Mouse (Mus musculus) left cerebral cortex, postnatal 14 days (tissue): Measurements from ENCODE around the gene Vps39. TPM values are rescaled to one million over a fixed set of nuclear protein-coding genes. Genes with fewer than 3 reads are reported as not detected.
A peak's percentile ranks its signal among the peaks of the same experiment; 100 is the strongest.

Experiments used
- DNase-seq, 2 experiments: peaks; one replicate each; pipeline ENCODE4 v3.0.0; 2021 to 2022; ENCODE audit warnings: low spot score in 2 of 2, mixed read lengths in 1 of 2
- intact Hi-C: fragments of 180-260 bp; cut with DNase I; formaldehyde crosslinking; loops from one replicate; pipeline ENCODE4 v1.15.1; 2025
- long read RNA-seq, 2 experiments: library from polyadenylated mRNA; stranded (forward); transcript quantifications; one replicate each; pipeline ENCODE4 v2.0.0; 2021
- total RNA-seq, 2 experiments: library from RNA; stranded (reverse); gene quantifications; 2 replicates each; pipeline ENCODE4 v1.2.3; 2021

Vps39 gene
- 10 to 100 TPM; 60.6 to 62.8 TPM for total RNA-seq
- long read RNA-seq, experiment 1, full-length matches to known transcripts = 41 of 69 reads
- long read RNA-seq, experiment 1, partial matches to known transcripts = 9 of 69 reads
- long read RNA-seq, experiment 1, other reads (novel, unspliced or antisense) = 19 of 69 reads
- long read RNA-seq, experiment 2, full-length matches to known transcripts = 39 of 67 reads
- long read RNA-seq, experiment 2, partial matches to known transcripts = 5 of 67 reads
- long read RNA-seq, experiment 2, other reads (novel, unspliced or antisense) = 23 of 67 reads

- peak; percentile 85 to 92 for DNase-seq
- intact Hi-C loops = no loop called here
Observed at GRCm38 (mm10) chr2:120352682-120353646, at the start of gene Vps39. Gene Vps39 (minus strand): TSS chr2:120353137.

DNA sequence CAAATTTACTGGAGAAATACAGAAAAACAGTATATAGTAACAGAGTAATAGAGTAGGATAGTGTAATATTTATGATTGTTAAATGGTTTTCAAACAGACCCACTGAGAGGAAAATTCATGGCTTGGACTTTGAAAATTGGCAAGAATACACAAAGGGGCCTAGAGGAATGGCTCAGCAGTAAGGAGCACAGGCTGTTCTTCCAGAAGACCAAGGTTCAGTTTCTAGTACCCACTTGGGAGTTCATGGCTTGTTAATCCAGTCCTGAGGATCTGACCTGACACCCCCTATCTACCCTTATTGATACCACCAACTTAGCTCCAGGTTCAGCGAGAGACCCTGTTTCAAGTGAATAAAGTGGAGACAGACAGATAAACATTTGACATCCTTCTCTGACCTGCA lies 45.0 kb upstream of the Vps39 start:
- DNase-seq = no peak
- intact Hi-C loops = no loop called here

DNA sequence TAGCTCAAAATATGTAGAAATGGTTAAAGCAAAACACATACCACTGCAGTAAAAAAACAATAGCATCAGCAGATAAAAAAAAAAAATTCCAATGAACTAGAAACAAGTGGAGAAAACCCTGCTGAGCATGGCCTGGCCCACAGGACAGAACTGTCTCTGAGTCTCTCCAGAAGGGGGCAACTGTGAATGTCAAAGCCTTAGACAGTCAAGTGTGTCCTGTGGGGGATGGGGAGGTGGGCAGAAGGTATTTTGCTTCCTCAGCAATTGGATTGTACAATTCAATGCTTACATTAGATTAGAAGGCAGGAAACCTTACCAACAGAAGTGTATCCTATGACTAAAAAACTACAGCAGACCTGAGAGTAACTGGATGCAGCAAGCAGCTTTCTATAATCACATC lies 39.5 kb upstream of the Vps39 start:
- intact Hi-C loops = no loop called here
- no peak for DNase-seq

GRCm38 (mm10) chr2:120390934-120391333 lies 38.0 kb upstream of the Vps39 start:
- no peak for DNase-seq
- intact Hi-C loops = no loop called here

DNA sequence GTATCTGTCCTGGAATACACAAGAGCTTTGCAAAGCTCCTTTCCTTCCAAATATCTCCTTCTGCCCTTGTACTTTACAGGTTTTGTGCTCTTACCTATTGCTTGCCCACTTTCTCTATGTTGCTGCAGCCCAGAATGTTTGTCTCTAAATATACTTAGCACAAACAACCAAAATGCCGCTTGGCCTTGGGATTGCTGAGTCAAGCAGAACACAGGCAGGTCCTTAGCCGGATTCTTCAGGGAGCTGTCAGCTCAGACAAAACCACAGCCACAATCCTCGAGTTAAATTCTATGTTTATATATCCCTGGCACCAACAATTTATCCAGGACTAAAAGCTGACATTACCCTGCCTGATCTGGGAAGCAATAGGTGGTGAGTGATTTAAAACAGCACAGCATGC lies 36.4 kb upstream of the Vps39 start:
- no peak for DNase-seq
- intact Hi-C loops = no loop called here

GRCm38 (mm10) chr2:120387291-120387690 lies 34.4 kb upstream of the Vps39 start:
- intact Hi-C loops = no loop called here
- no peak for DNase-seq

- no peak for DNase-seq
- intact Hi-C loops = no loop called here
Observed at GRCm38 (mm10) chr2:120386264-120386663, 33.3 kb upstream of the Vps39 start.

DNA sequence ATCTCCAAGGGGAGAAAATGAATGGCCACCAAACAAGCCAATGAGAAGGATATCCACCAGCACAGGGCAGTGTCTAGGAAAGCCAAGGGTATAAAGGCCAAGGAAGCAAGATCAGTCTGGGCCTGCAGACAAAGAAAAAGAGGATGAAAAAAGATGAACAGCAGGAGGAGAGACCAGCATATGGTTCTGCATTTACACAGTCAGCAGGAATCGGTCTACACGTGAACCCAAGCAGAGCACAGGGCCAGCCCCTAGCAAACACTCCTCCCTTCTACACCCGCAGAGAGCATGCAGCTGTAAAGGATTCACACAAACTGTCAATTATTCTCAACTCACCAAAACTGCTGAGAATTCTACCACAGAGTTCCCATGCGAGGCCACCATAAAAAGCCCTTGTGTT lies 20.9 kb upstream of the Vps39 start:
- DNase-seq = no peak
- intact Hi-C loops = no loop called here

DNA sequence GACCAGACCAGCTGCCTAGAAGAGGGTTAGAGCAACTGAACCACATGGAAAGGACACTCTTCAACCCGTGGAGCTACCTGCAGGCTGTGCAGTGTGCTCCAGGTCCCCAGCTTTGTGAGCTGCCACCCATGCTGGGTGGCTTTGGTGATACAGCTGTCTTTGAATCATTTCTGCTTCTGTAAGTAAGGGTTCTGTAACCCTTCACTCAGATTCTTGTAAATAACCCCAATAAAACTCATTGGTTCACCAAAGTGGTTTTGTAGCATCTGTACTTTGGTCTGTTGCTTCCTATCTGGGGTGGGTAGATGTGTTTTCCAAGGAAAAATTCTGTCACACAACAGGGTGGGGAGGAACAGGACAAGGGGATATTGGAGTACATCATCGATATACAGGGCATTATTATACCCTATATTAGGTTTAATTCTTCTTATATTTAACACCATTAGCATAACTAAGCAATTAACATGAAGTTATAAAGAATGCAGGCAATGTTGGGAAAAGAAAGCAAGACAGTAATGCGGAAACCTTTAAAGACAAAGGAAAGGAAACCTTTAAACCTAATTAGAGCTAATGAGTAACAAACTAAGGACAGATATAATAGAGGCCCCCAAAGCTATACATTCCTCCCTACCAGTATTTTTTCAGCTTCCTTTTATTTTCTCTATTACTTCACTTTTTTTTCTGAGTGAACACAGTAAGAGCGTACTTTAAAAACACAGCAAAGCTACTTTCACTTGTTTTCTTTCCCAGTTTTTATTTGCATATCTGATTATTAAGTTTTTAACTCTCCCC lies 14.7 kb upstream of the Vps39 start:
- no peak for DNase-seq
- intact Hi-C loops = no loop called here

- no peak for DNase-seq
- intact Hi-C loops = no loop called here
Observed at GRCm38 (mm10) chr2:120366501-120366900, 13.6 kb upstream of the Vps39 start.

GRCm38 (mm10) chr2:120360425-120360824 lies 7.5 kb upstream of the Vps39 start:
- intact Hi-C loops = no loop called here
- DNase-seq = no peak

DNA sequence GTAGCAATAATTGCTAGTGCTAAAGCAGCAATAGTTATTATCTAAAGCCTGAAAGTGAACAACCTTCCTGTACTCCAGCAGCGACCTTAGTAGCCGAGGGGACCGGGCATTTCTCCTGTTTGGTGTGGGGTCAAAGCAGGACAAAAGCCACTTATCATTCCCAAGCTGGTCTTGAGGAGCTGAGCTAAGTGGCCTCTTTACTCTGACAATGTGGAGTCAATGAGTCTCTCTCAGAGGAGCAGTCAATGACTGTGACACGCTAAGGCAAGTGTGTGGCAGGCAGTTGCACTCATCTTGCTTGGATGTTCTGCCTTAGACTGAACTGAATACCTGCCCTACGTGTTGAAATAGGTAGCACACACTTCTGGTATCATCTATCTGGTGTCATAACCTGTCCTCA lies 1.6 kb downstream of the Vps39 start:
- intact Hi-C loops = no loop called here
- DNase-seq = no peak

DNA sequence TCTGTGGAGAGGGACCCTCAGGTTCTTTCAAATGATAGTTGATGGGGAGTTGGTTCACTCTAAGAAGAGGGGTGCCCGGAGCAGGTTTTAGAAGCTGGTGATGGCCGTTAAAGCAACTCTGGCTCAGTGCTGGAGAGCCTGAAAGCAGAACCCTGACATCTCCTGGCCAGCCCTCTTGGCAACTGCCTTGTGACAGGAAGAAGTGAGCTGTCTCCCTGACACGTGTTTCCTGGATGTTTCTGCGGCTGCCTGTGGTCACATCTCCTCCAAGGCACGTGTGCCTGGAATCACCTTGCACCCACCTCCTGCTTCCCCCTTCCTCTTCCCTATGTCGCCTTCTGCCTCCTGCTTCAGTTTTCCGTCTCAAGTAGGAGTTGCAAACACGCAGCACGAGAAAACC lies 4.8 kb downstream of the Vps39 start:
- intact Hi-C loops = no loop called here
- DNase-seq = no peak

- intact Hi-C loops = no loop called here
Observed at GRCm38 (mm10) chr2:120341741-120342140, 11.2 kb downstream of the Vps39 start.

GRCm38 (mm10) chr2:120337886-120338285 lies 15.1 kb downstream of the Vps39 start:
- peak in 1 of 2 experiments; percentile 35 for DNase-seq
- intact Hi-C loops = no loop called here

More at GRCm38 (mm10) chr2:120341741-120342140, 11.2 kb downstream of the Vps39 start:
- no peak for DNase-seq

GRCm38 (mm10) chr2:120331575-120331974 lies 21.4 kb downstream of the Vps39 start:
- intact Hi-C loops = no loop called here
- DNase-seq = peak; percentile 45 to 75

GRCm38 (mm10) chr2:120315077-120315476 lies 37.9 kb downstream of the Vps39 start:
- intact Hi-C loops = no loop called here
- DNase-seq = no peak

- intact Hi-C loops = no loop called here
- DNase-seq = no peak
Observed at GRCm38 (mm10) chr2:120314487-120314886, 38.5 kb downstream of the Vps39 start.

GRCm38 (mm10) chr2:120313976-120314375 lies 39.0 kb downstream of the Vps39 start, which contains the start of gene Pla2g4f:
Gene Pla2g4f (minus strand): TSS chr2:120314165.
- DNase-seq = no peak
- intact Hi-C loops = no loop called here
